Mouse (Mus musculus) 3134 (cell line): ENCODE measurements at regions not wholly inside any gene's neighbourhood (a gene's known extent, or its start where the extent isn't known, plus 50 kb on each side); places are given as distances from the start of the nearest gene placed in this dataset.
A peak's percentile ranks its signal among the peaks of the same experiment; 100 is the strongest.

Experiments
- DNase-seq: peaks from one replicate; pipeline ENCODE4 v3.0.0-alpha.2; 2011; ENCODE audit warnings: low spot score; ENCODE audit not compliant: insufficient read length; ENCODE audit errors: extremely low read depth

DNA sequence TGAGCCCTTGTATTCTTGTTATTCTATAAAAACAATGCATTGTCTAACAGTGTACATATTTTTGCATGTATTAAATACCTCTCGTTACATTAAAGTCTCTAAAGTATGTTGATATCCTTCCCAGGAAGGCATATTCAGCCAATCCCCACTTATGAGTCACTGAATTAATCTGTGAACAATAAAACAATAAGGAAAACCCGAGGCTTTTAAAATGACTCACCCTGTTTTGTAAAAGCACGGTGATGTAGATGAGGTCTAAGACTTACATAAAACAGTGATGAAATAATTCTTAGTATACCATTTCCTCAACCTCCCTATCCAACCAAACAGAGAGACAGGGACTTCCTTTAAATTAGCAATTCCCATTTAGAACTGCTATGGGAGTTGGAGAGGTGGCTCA lies 95.8 kb downstream of the Asb7 start:
- no peak for DNase-seq

GRCm38 (mm10) chr7:66591594-66592290 lies 97.7 kb downstream of the Asb7 start:
- DNase-seq, result peak; percentile 48

DNA sequence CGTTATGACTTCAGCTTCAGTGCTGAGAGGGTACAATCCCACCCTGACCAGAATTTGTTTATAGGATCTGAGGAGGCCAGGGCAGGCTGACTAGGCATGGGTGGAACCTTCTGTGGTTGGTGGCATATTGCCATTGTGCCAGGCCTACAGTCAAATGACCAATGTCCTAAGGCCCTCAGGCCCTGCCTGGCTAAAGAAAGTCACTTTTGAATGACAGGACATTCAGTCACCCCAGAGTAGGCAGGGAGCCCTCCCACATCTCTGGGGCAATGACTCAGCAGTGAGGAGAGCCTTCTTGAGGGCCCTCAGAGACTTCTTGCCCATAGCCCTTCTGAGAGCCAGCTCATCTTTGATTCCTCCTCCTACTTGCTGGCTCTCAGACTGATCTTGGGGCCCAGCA lies 102.9 kb downstream of the Asb7 start:
- peak; percentile 83 for DNase-seq

DNA sequence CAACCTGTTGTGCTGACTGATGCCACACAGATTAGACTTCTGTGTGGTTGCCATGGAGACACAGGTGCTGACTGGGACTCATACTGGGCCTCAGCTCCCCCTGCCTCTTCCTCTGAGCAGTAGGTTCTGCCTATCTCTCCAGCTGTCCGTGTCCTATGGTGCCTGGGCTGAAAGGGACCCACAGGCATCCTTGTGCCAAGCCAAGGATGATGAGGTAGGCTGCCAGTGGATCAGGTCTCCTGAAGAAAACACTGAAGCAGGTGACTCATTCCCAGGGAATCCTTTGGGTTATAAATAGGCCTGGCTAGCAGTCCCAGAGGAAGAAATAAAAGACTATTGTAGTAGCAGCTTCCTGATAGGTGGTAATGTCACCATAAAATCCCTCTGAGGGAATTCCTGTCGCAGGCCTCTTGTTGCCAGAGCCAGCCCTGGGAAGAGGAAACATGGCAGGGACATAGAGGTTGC lies 108.7 kb downstream of the Asb7 start:
- DNase-seq, result peak; percentile 79

- peak; percentile 73 for DNase-seq
Measured at GRCm38 (mm10) chr7:66576261-66576660, 113.1 kb downstream of the Asb7 start.

DNA sequence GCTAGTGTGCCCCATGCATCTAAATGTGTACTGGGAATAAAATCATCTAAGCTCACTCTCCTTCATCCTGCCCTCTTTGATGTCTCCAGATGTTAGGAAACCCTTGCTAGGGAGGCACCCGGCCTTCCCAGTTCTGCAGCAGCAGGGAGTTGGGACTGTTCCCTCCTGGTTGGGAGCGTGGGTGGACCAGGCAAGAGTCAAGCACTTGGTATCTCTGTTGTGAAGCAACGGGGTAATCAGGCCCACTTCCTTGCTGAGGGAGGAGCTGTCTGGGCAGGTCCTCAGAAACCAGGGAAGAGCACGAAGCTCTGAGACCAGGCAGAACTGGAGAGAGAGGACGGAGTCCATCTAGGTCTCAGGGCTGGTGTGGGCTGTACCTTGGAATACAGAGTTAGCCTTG lies 117.9 kb downstream of the Asb7 start:
- DNase-seq, result no peak

- no peak for DNase-seq
Measured at GRCm38 (mm10) chr7:66547694-66548093, 120.4 kb upstream of the Aldh1a3 start.

DNA sequence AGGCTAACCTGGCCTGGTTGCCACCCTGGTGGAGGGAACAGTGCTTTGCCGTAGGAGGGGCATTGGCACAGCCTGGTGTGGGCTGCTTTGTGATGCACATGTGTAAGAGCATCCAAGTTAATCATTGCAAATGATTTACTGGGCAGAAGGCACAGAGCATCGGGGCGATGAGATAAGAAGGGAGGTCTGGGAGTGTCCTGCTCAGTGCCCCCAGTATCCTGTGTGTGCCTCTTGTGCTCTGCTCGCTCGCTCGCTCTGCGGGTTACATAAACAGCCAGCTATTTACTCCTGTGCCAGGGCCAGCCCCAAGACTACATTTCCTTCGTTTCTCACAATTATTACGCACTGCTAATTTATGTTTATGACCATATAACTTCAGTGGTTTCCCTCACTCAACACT lies 117.9 kb upstream of the Aldh1a3 start:
- no peak for DNase-seq

GRCm38 (mm10) chr7:66544352-66545053 lies 117.2 kb upstream of the Aldh1a3 start:
- DNase-seq, result peak; percentile 10

- DNase-seq, result no peak
Measured at GRCm38 (mm10) chr7:66532596-66532995, 105.3 kb upstream of the Aldh1a3 start.

DNA sequence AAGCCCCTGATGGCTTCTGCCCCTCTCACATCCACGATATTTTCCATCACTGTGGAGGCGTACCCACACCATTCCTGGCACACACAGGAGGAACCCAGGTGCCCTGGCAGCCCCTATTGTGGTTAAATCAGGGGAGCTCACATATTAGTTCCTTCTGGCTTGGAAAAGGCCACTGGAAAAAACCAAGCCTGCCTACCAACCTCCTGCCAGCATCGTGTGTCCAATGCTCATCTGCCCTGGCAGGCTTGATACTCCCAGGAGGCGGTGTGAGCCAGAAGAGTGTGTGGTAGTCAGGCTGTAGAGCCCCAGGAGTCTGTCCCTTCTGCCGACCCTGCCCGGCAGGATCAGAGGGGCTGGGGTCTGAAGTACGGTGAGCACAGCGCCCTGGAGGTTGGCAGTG lies 104.7 kb upstream of the Aldh1a3 start:
- DNase-seq, result no peak

DNA sequence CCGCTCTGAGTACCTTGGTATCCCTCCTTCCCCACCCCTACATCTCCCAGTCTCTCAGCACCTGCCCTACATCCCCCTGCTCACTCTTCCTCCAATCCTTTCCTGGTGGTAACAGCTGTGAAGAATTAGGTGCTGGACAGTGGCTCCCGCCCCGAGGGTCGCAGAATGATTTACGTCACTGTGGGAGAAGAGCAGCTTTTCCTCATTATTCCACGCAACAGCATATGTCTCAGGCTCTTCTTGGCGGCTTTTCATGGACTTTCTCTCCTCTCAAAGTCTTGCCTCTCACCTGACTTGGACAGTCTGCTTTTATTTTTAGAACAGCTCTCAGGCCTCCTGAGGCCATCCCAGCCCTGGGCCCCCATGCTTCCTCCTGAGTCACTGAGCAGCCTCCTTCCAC lies 103.8 kb upstream of the Aldh1a3 start:
- no peak for DNase-seq

DNA sequence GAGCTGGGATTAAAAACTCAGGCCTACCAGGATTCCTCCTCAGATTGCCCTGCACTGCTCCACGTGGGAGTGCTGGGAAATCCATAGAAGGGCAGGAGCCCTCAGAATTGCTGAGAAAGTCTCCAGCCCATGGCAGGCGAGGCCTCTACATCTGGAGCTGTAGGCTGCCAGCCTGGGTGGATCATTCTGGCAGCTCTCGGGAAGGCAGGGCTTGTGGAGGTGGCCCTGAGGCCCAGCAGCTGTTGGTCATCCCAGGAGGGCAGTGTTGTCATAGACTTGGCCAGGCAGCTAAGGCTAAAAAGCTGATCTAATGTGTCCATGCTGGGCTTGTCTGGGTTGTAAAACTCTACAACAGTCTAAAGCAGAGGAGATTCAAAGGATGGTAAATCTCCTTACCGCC lies 101.6 kb upstream of the Aldh1a3 start:
- peak; percentile 32 for DNase-seq

- DNase-seq, result no peak
Measured at GRCm38 (mm10) chr7:66523959-66524358, 96.6 kb upstream of the Aldh1a3 start.

GRCm38 (mm10) chr7:66521522-66521921 lies 94.2 kb upstream of the Aldh1a3 start:
- DNase-seq, result no peak

GRCm38 (mm10) chr7:66516143-66516542 lies 88.8 kb upstream of the Aldh1a3 start:
- DNase-seq, result no peak

DNA sequence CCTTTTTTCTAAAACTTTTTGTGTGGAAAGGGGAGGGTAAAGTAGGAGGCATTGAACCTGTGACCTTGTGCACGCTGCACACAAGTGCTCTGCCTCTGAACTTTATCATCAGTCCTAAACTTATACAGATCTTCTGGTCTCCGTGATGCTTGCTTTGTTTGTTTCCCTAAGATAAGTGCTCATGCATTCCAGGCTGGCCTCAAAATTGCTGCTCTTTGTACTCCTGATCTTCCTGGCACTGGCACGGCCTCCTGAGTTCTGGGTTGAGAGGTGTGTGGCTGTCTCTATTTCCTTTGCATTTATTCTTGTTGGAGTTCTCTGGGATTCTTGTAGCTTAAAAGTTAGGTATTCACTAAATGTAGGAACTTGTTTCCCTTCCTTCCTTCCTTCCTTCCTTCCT lies 86.1 kb upstream of the Aldh1a3 start:
- DNase-seq, result no peak

GRCm38 (mm10) chr7:66505734-66506133 lies 78.4 kb upstream of the Aldh1a3 start:
- no peak for DNase-seq

- no peak for DNase-seq
Measured at GRCm38 (mm10) chr7:66504519-66504918, 77.2 kb upstream of the Aldh1a3 start.

GRCm38 (mm10) chr7:66501425-66501824 lies 74.1 kb upstream of the Aldh1a3 start:
- DNase-seq, result no peak

DNA sequence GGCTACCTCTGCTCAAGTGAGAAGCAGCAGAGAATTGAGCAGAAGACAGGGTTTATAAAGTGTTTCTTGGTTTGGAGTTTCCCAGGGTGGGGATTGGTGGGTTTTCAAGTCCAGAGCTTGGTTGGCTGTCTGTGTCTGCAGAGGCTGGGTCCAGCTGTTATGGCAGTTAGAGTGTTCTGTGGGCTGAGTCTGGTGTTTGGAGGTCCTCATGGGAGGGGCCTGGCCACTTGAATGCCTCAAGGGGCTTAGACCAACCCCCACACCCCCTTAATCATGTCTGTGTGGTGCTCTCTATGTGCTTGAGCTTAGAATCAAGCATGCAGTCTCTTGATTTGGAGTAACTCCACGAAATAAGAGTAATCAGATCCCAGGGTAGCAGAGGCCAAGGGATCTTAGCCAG lies 70.2 kb upstream of the Aldh1a3 start:
- DNase-seq, result no peak

DNA sequence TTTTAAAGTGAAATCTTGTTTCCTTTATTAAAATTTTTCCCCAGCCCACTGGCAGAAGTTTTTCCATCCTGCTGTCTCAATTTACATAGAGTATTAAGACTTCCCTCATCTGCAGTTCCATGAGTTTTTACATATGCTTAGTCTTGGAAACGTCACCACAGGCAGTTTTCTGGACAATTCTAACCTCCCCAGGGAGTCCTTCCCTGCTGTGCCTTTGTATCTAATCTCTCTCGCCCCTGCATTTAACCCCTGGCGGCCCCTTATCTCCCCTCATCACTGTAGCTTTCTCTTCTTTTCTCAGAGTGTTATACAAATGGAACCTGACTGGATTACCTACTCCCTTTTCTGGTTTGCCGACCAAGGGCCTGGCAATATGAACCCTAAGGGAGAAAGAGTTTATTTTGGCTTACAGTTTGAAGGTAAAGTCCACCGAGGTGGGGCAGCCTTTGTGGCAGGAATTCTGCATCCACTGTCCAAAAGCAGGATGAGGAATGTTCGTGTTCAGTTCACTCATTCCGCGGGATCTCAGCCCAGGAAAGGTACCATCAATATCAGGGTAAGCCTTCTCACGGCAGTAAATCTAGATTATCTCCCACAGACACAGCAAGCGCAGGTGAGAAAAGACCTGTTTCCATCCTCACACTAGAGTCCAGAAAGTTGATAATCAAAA lies 66.0 kb upstream of the Aldh1a3 start:
- no peak for DNase-seq
